Mouse (Mus musculus): ENCODE results near the gene a.

GRCm38 (mm10) chr2:155099994-155100795 lies 309.0 kb downstream of the a start:
- no peak for TF ChIP-seq CTCF (IDR thresholded peaks at IDR 0.05)
- TF ChIP-seq POLR2A (IDR thresholded peaks at IDR 0.05; ENCODE audit: insufficient read depth, low read depth, low read length) = no peak
